Comparison of ENCODE assay signal across 10 mouse cellular contexts in genomic region chr8:105544544-105545205, GRCm38 (mm10). TPM values are rescaled to one million over a fixed set of nuclear protein-coding genes. Genes with fewer than 3 reads are reported as not detected.
A peak's percentile ranks its signal among the peaks of the same experiment; 100 is the strongest.
DNase-seq lines count a peak whose midpoint lies in the region; ATAC-seq and TF ChIP-seq lines count a peak whose summit lies in the region.
"Had no signal": no experiment of that assay in that cellular context is flagged by ENCODE, and none has a peak within 500 bp of the region (broad histone marks: within the 10 kb centered on the region; RNA-seq: fewer than 3 reads in every experiment).

No protein-coding gene starts in this region.

- TF ChIP-seq POLR2A in MEL (IDR thresholded peaks at IDR 0.05; ENCODE audit: control insufficient read depth in 1 of 2, insufficient read depth in 1 of 2, low read depth in 1 of 2, low read length in 2 of 2, poor library complexity in 1 of 2) = no peak

- no peaks in the 10 kb centered on the region for H3K9me3 ChIP-seq in MEL (replicated peaks; ENCODE audit: insufficient read depth, low read length)
- no peaks in the 10 kb centered on the region for H3K9me3 ChIP-seq in forebrain, embryonic 16.5 days (ENCODE audit: control insufficient read depth, low read length)
- H3K9me3 ChIP-seq: embryonic facial prominence, embryonic 12.5 days; G1E had no signal

- H3K79me2 ChIP-seq in MEL (ENCODE audit: control insufficient read depth, insufficient read depth, low read length, poor library complexity) = peaks cover 2% of the 10 kb centered on the region; the same call in 1 of the 2 replicates

- TF ChIP-seq CTCF in MEL (IDR thresholded peaks at IDR 0.05 in 2 of 3, conservative IDR thresholded peaks at IDR 0.05 in 1 of 3; ENCODE audit: control insufficient read depth in 1 of 3, insufficient read depth in 1 of 3, low read depth in 2 of 3, low read length in 3 of 3, poor library complexity in 1 of 3, severe bottlenecking in 1 of 3) = no peak

- no peak overlapping the region for H3K4me2 ChIP-seq in forebrain, embryonic 16.5 days (ENCODE audit: low read length)
- H3K4me2 ChIP-seq: embryonic facial prominence, embryonic 12.5 days had no signal

- no peak for TF ChIP-seq EP300 in MEL (IDR thresholded peaks at IDR 0.05; ENCODE audit: low read depth in 1 of 2, low read length in 2 of 2)

- no peak overlapping the region for H3K9ac ChIP-seq in MEL (ENCODE audit: control insufficient read depth, low read depth, low read length, poor library complexity, severe bottlenecking)
- H3K9ac ChIP-seq in forebrain, embryonic 16.5 days (replicated peaks; ENCODE audit: low read depth, low read length) = no peak overlapping the region
- H3K9ac ChIP-seq: embryonic facial prominence, embryonic 12.5 days had no signal

- DNase-seq in heart, adult 18-20 months = peak; percentile 54 to 62
- DNase-seq in heart, adult 8-10 months (ENCODE audit: low spot score) = no peak
- no peak for DNase-seq in MEL (ENCODE audit: low read depth, low spot score)
- DNase-seq in heart, adult 9 months (ENCODE audit: low spot score in 2 of 2) = peak; percentile 46 to 55
- peak; percentile 76 for DNase-seq in kidney, postnatal 10 days
- no peak for DNase-seq in embryo, embryonic 10 days (ENCODE audit: low spot score)
- no peak for DNase-seq in right cerebral cortex, adult 2 months (ENCODE audit: low spot score in 2 of 2)

- H3K4me3 ChIP-seq in MEL (ENCODE audit: control insufficient read depth in 1 of 2, insufficient read depth in 1 of 2, low read depth in 2 of 2, low read length in 2 of 2) = no peak overlapping the region
- H3K4me3 ChIP-seq in forebrain, embryonic 16.5 days (replicated peaks; ENCODE audit: low read length) = no peak overlapping the region
- H3K4me3 ChIP-seq: embryonic facial prominence, embryonic 12.5 days had no signal

- H3K27ac ChIP-seq in MEL (ENCODE audit: control insufficient read depth, low read depth, low read length) = peak overlapping the region; percentile 44
- no peak overlapping the region for H3K27ac ChIP-seq in forebrain, embryonic 16.5 days (ENCODE audit: low read length)
- H3K27ac ChIP-seq: embryonic facial prominence, embryonic 12.5 days had no signal

- peaks cover 0 to 55% of the 10 kb centered on the region in 2 experiments; a peak in 3 of 4 replicates for H3K36me3 ChIP-seq in MEL (ENCODE audit: control insufficient read depth in 1 of 2, insufficient read depth in 2 of 2, low read length in 2 of 2)
- peaks cover 3% of the 10 kb centered on the region for H3K36me3 ChIP-seq in forebrain, embryonic 16.5 days (ENCODE audit: control insufficient read depth, insufficient read depth)

- 68% methylated on average over 7 of the region's 7 CpGs for WGBS in forebrain, embryonic 16.5 days

- H3K4me1 ChIP-seq in MEL (ENCODE audit: control insufficient read depth in 1 of 2, insufficient read depth in 2 of 2, low read length in 2 of 2) = peaks cover 32 to 50% of the 10 kb centered on the region in 2 experiments
- H3K4me1 ChIP-seq in forebrain, embryonic 16.5 days (replicated peaks; ENCODE audit: control insufficient read depth, insufficient read depth, low read length) = no peaks in the 10 kb centered on the region

- no peaks in the 10 kb centered on the region for H3K27me3 ChIP-seq in MEL (ENCODE audit: control insufficient read depth in 1 of 2, insufficient read depth in 2 of 2, low read length in 2 of 2)
- H3K27me3 ChIP-seq in forebrain, embryonic 16.5 days (replicated peaks; ENCODE audit: control insufficient read depth, insufficient read depth, low read length) = no peaks in the 10 kb centered on the region
- H3K27me3 ChIP-seq: embryonic facial prominence, embryonic 12.5 days had no signal

- no peak for ATAC-seq in forebrain, embryonic 16.5 days

- no peak for TF ChIP-seq RAD21 in MEL (IDR thresholded peaks at IDR 0.05; ENCODE audit: low read depth, low read length)

TF ChIP-seq in MEL, 35 proteins besides CTCF, POLR2A, EP300 and RAD21:
- TF ChIP-seq POLR2AphosphoS2 (IDR thresholded peaks at IDR 0.05; ENCODE audit: low read length) (no peak), KAT2A (conservative IDR thresholded peaks at IDR 0.05; ENCODE audit: low read depth, low read length) (no peak), MEF2A (IDR thresholded peaks at IDR 0.05; ENCODE audit: extremely low read depth, insufficient replicate concordance, low read depth, low read length, poor library complexity, severe bottlenecking) (no peak)

RNA-seq across cellular contexts. Expression of gene Atp6v0d1, which starts 21.2 kb away (rescaled TPM):
- 10 to 100 TPM; 50.4 to 53.2 TPM for total RNA-seq in heart, adult 18-20 months (2021)
- total RNA-seq in heart, adult 8-10 months (2022) = 10 to 100 TPM; 41.6 to 53.8 (median 51.7) TPM
- total RNA-seq in MEL (2012; rRNA removed) = 43.0 and 51.1 TPM in 2 replicates
- 10 to 100 TPM in 1 of 2 experiments, not detected in 1; 83.8 TPM for polyA plus RNA-seq in MEL (2012; ENCODE audit: insufficient read depth in 1 of 2, insufficient read length in 2 of 2, low read depth in 1 of 2, low replicate concordance in 2 of 2, missing spikeins in 1 of 2)
- 193 and 203 TPM in 2 replicates for polyA plus RNA-seq in forebrain, embryonic 16.5 days (2015; fragmentation: Nextera tagmentation; extraction: Ambion mirVana)

RNA-seq across cellular contexts. Expression of gene Hsd11b2, which starts 26.1 kb away (rescaled TPM):
- total RNA-seq in heart, adult 18-20 months (2021) = under 1 TPM; 0.21 to 0.22 TPM
- total RNA-seq in heart, adult 8-10 months (2022) = under 1 TPM in 1 of 4 experiments, not detected in 3; 0.22 TPM
- total RNA-seq in MEL (2012; rRNA removed) = 0.27 TPM in 1 of 2 replicates, not detected in the other
- polyA plus RNA-seq in MEL (2012; ENCODE audit: insufficient read depth in 1 of 2, insufficient read length in 2 of 2, low read depth in 1 of 2, low replicate concordance in 2 of 2, missing spikeins in 1 of 2) = 1 to 10 TPM in 1 of 2 experiments, not detected in 1; 2.1 TPM
- 0.35 and 0.48 TPM in 2 replicates for polyA plus RNA-seq in forebrain, embryonic 16.5 days (2015; fragmentation: Nextera tagmentation; extraction: Ambion mirVana)
- total RNA-seq: G1E had no signal
- polyA plus RNA-seq: G1E had no signal

RNA-seq across cellular contexts. Expression of gene Zdhhc1, which starts 48.0 kb away (rescaled TPM):
- 10 to 100 TPM; 12.5 to 14.2 TPM for total RNA-seq in heart, adult 18-20 months (2021)
- 10 to 100 TPM; 13.0 to 15.3 (median 13.5) TPM for total RNA-seq in heart, adult 8-10 months (2022)
- 4.7 and 4.9 TPM in 2 replicates for total RNA-seq in MEL (2012; rRNA removed)
- polyA plus RNA-seq in MEL (2012; ENCODE audit: insufficient read depth in 1 of 2, insufficient read length in 2 of 2, low read depth in 1 of 2, low replicate concordance in 2 of 2, missing spikeins in 1 of 2) = 10 to 100 TPM in 1 of 2 experiments, not detected in 1; 11.5 TPM
- 26.3 and 33.3 TPM in 2 replicates for polyA plus RNA-seq in forebrain, embryonic 16.5 days (2015; fragmentation: Nextera tagmentation; extraction: Ambion mirVana)

Comparison
In these comparisons a context has a peak if more than half of its experiments do, and no peak if none do; other contexts are left out.
1. DNase-seq: peak in heart, adult 18-20 months (2 of 2), heart, adult 9 months (2 of 2) and kidney, postnatal 10 days (single experiment); none in heart, adult 8-10 months (single experiment), MEL (single experiment), embryo, embryonic 10 days (single experiment) and right cerebral cortex, adult 2 months (0 of 2).